Mouse (Mus musculus) urinary bladder, adult 2 months (tissue): Measurements from ENCODE around the gene Cish. TPM values are rescaled to one million over a fixed set of nuclear protein-coding genes. Genes with fewer than 3 reads are reported as not detected.

ENCODE experiments used
- DNase-seq: peaks from one replicate; pipeline ENCODE4 v3.0.0; 2022; ENCODE audit warnings: low spot score
- polyA plus RNA-seq: library from polyadenylated mRNA; depleted of rRNA; stranded (reverse); fragments of >200 nt; gene quantifications from 2 replicates; pipeline ENCODE4 v1.2.3, GENCODE M21; 2012; rRNA removed

Gene Cish
- polyA plus RNA-seq: 11.7 and 14.7 TPM in 2 replicates

DNA sequence AAGGTAGTCTGAATTCAATTTTAAA lies at the start of gene Cish:
TSS of gene Cish (plus strand) at position 11 of the 25 bp plus-strand sequence.
- DNase-seq: no peak

- DNase-seq: no peak
Observed at GRCm38 (mm10) chr9:107246170-107246569, 49.7 kb upstream of the Cish start.

DNA sequence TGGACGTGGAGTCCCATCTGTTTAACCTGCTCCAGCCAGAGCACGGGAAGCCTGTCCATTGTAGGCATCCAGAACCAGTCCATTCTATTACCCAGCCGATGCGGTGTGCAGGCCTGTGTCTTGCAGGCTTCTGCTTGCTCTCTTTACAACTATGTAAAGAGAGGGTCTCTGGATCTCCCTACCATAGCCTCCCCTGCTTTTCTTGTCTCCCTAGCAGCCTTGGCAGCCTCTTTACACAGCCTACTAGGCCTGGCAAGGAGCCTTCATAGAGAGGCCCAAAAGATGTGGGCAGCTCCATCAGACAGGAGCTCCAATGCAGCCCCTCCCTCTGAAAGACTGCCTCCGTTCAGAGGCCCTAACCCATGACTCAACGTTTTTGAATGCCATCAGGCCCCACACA lies 46.7 kb upstream of the Cish start:
- DNase-seq: no peak

DNA sequence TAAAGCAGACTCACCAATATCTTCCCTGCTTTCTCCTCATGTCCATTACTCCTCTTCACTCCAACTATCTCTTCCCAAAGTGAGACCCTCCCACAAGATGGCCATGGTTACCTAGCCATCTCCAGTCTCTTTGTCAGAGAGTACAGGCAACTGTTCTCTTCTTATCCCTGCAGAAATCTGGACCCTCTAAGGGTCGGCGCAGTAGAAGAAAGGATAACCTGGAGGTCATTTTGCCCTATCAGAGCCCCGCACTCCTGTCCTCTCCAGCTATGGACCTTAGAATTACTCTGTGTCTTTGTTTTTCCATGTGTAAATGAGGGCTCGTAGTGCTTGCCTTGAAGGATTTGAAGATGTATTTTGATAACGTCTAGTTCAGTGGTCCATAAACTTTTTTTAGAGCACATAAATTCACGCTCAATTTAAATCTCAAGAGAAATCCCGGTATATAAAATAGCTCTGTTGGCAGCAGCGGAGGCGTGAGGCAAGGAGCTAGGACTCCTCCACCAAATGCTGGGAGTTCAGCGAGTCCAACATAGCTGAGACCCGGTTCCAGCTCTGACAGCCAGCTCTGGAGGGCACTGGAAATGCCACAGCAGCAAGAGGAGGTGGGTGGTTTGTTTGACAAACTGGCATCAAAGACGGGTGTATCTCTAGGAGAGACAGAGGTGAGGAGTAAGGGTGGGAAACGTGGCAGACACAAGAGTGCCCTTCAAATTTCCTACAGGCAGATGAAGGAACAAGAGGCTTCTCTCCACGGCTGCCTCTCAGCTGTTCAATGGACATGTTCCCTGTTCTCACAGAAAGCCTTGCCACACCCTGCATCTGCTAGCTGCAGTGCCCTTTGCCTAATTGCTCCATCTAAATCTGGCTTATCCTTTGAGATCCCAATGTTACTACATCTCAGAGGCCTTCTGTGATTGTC lies 45.1 kb upstream of the Cish start:
- DNase-seq: no peak

DNA sequence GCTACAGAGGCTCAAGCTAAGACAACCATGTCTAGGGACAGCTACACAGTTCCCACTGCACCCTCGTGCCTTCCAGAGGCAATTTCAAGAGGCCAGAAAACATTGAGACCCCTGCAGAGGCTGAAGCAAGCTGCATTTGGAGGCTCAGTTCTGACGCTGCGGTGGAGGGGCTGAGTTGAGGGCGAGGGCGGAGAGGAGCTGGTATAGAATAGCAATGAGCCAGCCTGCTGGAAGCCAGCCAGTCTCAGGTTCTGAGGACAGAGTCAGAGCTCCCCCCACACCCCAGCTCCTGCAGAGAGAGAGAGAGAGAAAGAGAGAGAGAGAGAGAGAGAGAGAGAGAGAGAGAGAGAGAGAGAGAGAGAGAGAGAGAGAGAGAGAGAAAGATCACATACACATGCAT lies 43.7 kb upstream of the Cish start:
- DNase-seq: peak; percentile 15

DNA sequence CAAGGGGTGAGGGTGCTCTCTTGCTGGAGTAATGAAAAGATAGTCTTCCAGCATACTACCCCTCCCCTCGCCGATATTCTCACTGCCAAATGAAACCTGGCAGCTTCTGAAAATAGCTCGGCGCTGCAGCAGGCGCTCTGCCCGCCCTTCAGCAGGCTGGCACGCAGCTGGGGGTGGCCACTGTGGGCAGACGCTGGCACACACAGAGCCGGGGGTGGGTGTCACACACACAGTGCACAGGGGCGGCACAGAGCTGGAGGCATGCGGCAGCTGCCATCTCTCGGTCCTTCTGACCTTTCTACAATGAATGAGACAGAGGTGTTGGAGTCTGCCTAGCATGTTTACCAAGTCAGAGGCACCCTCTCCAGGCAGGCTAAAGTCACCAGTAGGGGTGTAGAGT lies 41.4 kb upstream of the Cish start:
- DNase-seq: no peak

DNA sequence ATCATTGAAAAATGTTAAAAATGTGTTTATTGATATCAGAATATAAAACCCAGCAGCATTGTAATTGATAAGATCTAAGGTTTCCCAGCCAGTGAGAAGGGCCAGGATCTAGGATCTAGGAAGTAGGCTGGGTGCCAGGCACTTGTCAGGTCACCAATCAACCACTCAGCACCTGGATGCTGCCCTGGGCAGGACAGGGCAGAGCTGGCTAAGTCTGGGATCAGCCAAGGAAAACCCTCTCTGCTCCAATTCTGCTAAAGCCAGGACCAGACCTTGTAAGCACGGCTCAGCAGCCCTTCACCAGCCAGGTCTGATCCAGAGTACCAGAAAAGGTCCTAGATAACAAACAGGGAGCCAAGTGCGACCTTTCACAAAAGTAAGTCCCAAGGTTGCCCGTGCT lies 40.9 kb upstream of the Cish start:
- DNase-seq: no peak

GRCm38 (mm10) chr9:107255596-107255995 lies 40.2 kb upstream of the Cish start:
- no peak for DNase-seq

DNA sequence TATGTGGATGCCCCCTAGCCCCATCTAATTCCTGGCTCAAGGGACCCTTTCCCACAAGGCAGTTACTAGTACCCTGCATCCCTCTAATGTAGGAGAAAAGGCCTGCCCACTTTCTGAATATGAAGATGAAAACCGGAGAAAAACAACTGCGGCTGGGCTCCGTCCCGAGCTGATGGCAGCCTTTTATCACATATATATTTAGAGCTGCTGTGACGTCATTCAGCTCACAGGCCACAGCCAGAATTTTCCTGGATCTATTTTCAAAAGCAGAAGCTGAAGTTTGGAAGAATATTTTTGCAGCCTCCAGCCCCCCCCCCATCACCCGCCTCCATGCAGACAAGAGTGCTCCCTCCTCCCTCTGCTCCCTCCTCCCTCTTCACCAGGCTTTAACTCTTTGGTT lies 36.3 kb upstream of the Cish start:
- DNase-seq: no peak

GRCm38 (mm10) chr9:107260429-107260828 lies 35.4 kb upstream of the Cish start:
- DNase-seq: no peak

DNA sequence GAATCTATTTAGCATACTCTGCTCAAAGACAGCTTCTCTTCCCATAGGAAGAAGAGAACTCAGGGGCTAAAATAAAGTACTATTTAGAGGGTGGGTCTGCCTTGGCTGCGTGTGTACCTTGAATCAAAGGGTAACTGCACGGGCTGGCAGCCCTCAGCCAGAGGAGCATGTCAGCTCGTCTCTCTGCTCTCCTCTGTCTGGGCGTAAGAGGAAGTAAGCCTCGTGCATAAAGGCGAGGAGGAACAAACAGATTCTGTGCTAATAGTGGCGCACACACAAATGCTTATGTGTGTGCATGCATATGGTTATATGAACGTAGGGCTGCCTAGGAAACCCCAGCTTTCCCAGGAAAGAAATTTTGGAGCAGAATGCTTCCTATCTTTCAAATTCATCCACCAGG lies 35.0 kb upstream of the Cish start:
- no peak for DNase-seq

- no peak for DNase-seq
Observed at GRCm38 (mm10) chr9:107261792-107262191, 34.0 kb upstream of the Cish start.

DNA sequence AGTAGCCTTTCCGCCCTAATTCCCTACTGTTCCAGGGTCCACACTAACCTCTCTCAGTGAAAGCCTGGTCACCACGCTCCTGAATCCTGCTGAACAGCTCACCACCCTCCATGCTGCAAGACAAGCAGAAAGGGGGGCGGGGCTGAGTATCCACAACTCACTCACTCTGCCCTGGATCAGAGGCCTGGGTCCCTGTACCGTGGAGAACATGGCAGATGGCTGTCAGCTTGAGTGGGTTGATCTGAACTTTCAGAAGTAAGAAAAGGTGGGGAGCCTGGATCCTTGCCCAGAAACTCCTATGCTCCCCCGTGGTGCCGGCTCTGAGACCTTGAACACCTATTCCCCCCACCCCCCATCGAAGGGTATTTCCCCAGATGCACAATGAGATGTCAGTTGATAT lies 33.5 kb upstream of the Cish start:
- no peak for DNase-seq

- no peak for DNase-seq
Observed at GRCm38 (mm10) chr9:107263912-107264311, 31.9 kb upstream of the Cish start.

- no peak for DNase-seq
Observed at GRCm38 (mm10) chr9:107264731-107265130, 31.1 kb upstream of the Cish start.

GRCm38 (mm10) chr9:107267028-107267427 lies 28.8 kb upstream of the Cish start:
- no peak for DNase-seq

- DNase-seq: no peak
Observed at GRCm38 (mm10) chr9:107267721-107268402, 28.0 kb upstream of the Cish start.

DNA sequence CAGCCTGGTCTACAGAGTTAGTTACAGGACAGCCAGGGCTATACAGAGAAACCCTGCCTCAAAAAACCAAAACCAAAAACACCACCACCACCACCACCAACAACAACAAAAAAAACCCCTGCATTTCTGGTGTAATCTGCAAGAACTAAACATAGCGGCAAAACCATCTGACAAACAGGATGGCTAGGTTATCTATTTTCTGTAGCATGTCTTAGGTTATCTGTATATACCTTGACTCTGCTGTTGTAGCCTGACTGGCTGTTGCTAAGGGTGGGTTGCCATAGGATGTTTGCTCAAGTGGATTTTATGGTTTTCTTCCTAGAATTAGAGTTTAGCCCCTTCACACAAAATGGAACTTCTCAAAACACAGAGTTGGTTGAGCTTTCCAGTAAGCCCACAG lies 26.1 kb upstream of the Cish start:
- no peak for DNase-seq

DNA sequence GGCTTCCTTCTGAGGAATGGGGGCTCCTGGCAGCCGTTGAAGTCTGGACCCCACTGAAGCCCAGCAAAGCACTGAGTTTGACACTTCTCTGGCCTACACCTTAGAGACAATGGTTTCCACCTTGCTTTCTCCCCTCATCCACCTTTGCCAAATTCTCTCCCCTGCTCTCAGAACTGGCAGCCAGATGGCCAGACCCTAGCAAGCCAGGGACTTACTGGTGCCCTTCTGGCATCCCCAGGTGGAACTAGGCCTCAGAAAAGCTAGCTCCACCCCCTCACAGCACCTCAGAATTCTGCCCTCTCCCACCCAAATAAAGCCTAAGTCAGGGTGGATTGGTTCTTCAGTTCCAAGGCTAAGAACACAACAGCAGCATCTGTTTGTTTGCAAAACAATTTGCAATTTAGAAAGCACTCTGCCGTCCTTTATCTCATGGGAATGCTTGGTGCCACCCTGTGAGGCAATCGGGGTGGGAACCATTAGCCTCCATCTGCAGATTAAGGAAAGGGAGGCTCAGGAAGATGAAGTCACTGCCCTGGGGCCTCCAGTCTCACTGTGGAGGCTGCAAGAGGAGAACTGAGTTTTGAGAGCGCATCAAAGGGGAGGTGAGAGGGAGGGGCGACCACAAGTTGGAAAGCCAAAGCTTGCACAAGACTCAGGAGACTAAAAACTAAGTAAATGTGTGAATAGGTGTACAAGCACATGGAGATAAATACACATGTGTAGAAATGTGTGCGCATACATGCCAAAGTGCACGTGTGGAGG lies 24.5 kb upstream of the Cish start:
- no peak for DNase-seq

GRCm38 (mm10) chr9:107272284-107272683 lies 23.5 kb upstream of the Cish start:
- no peak for DNase-seq

GRCm38 (mm10) chr9:107273184-107273583 lies 22.6 kb upstream of the Cish start:
- DNase-seq: no peak

- DNase-seq: no peak
Observed at GRCm38 (mm10) chr9:107274751-107275150, 21.1 kb upstream of the Cish start.

- DNase-seq: no peak
Observed at GRCm38 (mm10) chr9:107275710-107276109, 20.1 kb upstream of the Cish start.
